Mouse (Mus musculus): ENCODE results near the gene Pid1.

DNA sequence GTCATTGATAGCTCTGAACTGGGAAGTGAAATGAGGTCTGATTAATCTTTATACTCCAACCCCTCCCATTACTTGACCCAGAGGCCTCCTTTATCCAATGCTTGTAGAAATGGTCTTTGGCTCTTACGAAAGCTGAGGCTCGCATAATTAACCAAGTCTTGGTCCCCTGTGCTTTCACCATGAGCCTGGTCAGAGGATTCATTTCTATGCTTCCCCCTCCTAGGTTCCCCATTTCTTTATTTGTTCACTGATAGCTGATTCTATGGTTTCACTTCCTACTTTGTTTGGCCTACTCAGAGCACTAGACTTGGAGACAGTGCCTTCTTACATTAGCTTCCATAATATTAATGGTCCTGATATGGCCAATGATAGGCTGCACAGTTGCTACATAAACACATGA lies 13.7 kb downstream of the Pid1 start:
- TF ChIP-seq CTCF (IDR thresholded peaks at IDR 0.05; ENCODE audit: insufficient read depth, low read length) (no peak), POLR2A (IDR thresholded peaks at IDR 0.05; ENCODE audit: borderline replicate concordance, extremely low read depth, low read depth, low read length) (no peak)

All from lung, adult 2 months (tissue).